Mouse (Mus musculus) midbrain, postnatal 0 days (tissue): ENCODE data around the gene Sfn. TPM values are rescaled to one million over a fixed set of nuclear protein-coding genes. Genes with fewer than 3 reads are reported as not detected.

Experiments used
- ATAC-seq: fragments of 200-750 bp; cut with Nextera tagmentation; 2 replicates; pipeline ENCODE4 v1.8.0; 2017; ENCODE audit warnings: moderate number of reproducible peaks, mild to moderate bottlenecking, moderate TSS enrichment, moderate library complexity; ENCODE audit not compliant: low FRiP score
- DNase-seq: peaks from one replicate; pipeline ENCODE4 v3.0.0-alpha.2; 2015; ENCODE audit warnings: low spot score
- H3K27ac ChIP-seq: fragments of 300-500 bp; sonication (generic); 2 replicates; pipeline ENCODE4 v1.5.1; 2014; ENCODE audit warnings: low read depth, mild to moderate bottlenecking, low read length, mixed read lengths
- H3K27me3 ChIP-seq: fragments of 300-500 bp; sonication (generic); 2 replicates; pipeline ENCODE4 v1.6.1; 2014; ENCODE audit warnings: low read length, control low read depth, mixed read lengths; ENCODE audit not compliant: insufficient read depth
- H3K36me3 ChIP-seq: fragments of 300-500 bp; sonication (generic); 2 replicates; pipeline ENCODE4 v1.6.1; 2014; ENCODE audit warnings: low read length, control low read depth, mixed read lengths; ENCODE audit not compliant: insufficient read depth
- H3K4me1 ChIP-seq: fragments of 300-500 bp; sonication (generic); 2 replicates; pipeline ENCODE4 v1.6.1; 2014; ENCODE audit warnings: mild to moderate bottlenecking, control low read depth, antibody characterized with exemption, low read length, mixed read lengths; ENCODE audit not compliant: insufficient read depth
- H3K4me2 ChIP-seq: fragments of 300-500 bp; sonication (generic); 2 replicates; pipeline ENCODE4 v1.6.1; 2014; ENCODE audit warnings: low read depth, mild to moderate bottlenecking, low read length, mixed read lengths; ENCODE audit not compliant: poor library complexity, severe bottlenecking
- H3K4me3 ChIP-seq: fragments of 300-500 bp; sonication (generic); 2 replicates; pipeline ENCODE4 v1.5.1; 2014; ENCODE audit warnings: low read depth, mild to moderate bottlenecking, low read length, moderate library complexity
- H3K9ac ChIP-seq: fragments of 300-500 bp; sonication (generic); replicated peaks from 2 replicates; pipeline ENCODE4 v1.6.1; 2014; ENCODE audit warnings: mild to moderate bottlenecking, low read length, moderate library complexity, mixed read lengths; ENCODE audit not compliant: poor library complexity, severe bottlenecking
- H3K9me3 ChIP-seq: fragments of 300-500 bp; sonication (generic); 2 replicates; pipeline ENCODE4 v1.6.1; 2016; ENCODE audit warnings: low read length, control low read depth
- CTCF ChIP-seq: IDR thresholded peaks from 2 replicates; pipeline ENCODE4 v1.5.1; 2016; ENCODE audit warnings: antibody characterized with exemption, mild to moderate bottlenecking
- WGBS: fragments of 180-500 bp; shearing (Covaris S2); extraction: QIAGEN DNeasy Blood & Tissue Kit; methylation state at CpG from one replicate; pipeline ENCODE4 v1.1.7; 2014; 5-methylcytosine and 5-hydroxymethylcytosine counted together
- microRNA-seq: library from miRNA; unstranded; fragments of <30 nt; microRNA quantifications from one replicate; pipeline ENCODE4, GENCODE M21; 2016; ENCODE audit warnings: borderline number of aligned reads
- polyA plus RNA-seq: library from polyadenylated mRNA; unstranded; fragments of >200 nt; fragmentation: Nextera tagmentation; extraction: Ambion mirVana; gene quantifications from 2 replicates; pipeline ENCODE4 v1.2.1, GENCODE M21; 2015
- total RNA-seq: library from RNA; depleted of rRNA; stranded (reverse); fragments of >200 nt; gene quantifications from 2 replicates; pipeline ENCODE4 v1.2.3, GENCODE M21; 2014; rRNA removed

Gene Sfn
- total and polyA plus RNA-seq, 2 experiments from 2014 or later: 0.86 to 2.0 TPM

- no peak overlapping the region for H3K27ac ChIP-seq
- no peak overlapping the region for H3K4me2 ChIP-seq
- 75% methylated on average over 4 of the region's 4 CpGs for WGBS
- H3K4me1 ChIP-seq: no peaks in the 10 kb centered on the region
- H3K27me3 ChIP-seq: no peaks in the 10 kb centered on the region
- TF ChIP-seq CTCF: no peak
- H3K4me3 ChIP-seq: no peak overlapping the region
- no peaks in the 10 kb centered on the region for H3K9me3 ChIP-seq
- no peaks in the 10 kb centered on the region for H3K36me3 ChIP-seq
- DNase-seq: no peak
- no peak for ATAC-seq
- no peak overlapping the region for H3K9ac ChIP-seq
These were observed 42.1 kb downstream of the Sfn start for GRCm38 (mm10) chr4:133559846-133560245.

- TF ChIP-seq CTCF: no peak
- 42% methylated on average over 10 of the region's 10 CpGs for WGBS
- no peak overlapping the region for H3K4me3 ChIP-seq
- no peaks in the 10 kb centered on the region for H3K27me3 ChIP-seq
- DNase-seq: no peak
- ATAC-seq: no peak
- no peaks in the 10 kb centered on the region for H3K36me3 ChIP-seq
- H3K9ac ChIP-seq: no peak overlapping the region
- H3K9me3 ChIP-seq: no peaks in the 10 kb centered on the region
- no peak overlapping the region for H3K4me2 ChIP-seq
- H3K27ac ChIP-seq: no peak overlapping the region
- H3K4me1 ChIP-seq: no peaks in the 10 kb centered on the region
These were observed 44.8 kb downstream of the Sfn start for GRCm38 (mm10) chr4:133557041-133557717.

GRCm38 (mm10) chr4:133553448-133554330 lies 48.3 kb downstream of the Sfn start:
- Histone ChIP-seq H3K9me3 (no peaks in the 10 kb centered on the region), H3K36me3 (no peaks in the 10 kb centered on the region), H3K27ac (no peak overlapping the region), H3K4me2 (no peak overlapping the region), H3K9ac (no peak overlapping the region), H3K4me1 (no peaks in the 10 kb centered on the region), H3K4me3 (no peak overlapping the region), H3K27me3 (no peaks in the 10 kb centered on the region)
- DNase-seq: no peak
- TF ChIP-seq CTCF: no peak
- WGBS: 81% methylated on average over 19 of the region's 19 CpGs
- ATAC-seq: no peak

GRCm38 (mm10) chr4:133552768-133553447 lies 49.1 kb downstream of the Sfn start, which contains the start of gene Nr0b2:
Gene Nr0b2, plus strand, starts transcription at chr4:133553376.
- Histone ChIP-seq H3K9ac (no peak within 1 kb of the TSS), H3K4me1 (no peaks in the 10 kb centered on the region), H3K27ac (no peak within 1 kb of the TSS), H3K4me2 (no peak within 1 kb of the TSS), H3K4me3 (no peak within 1 kb of the TSS), H3K36me3 (no peaks in the 10 kb centered on the region), H3K9me3 (no peaks in the 10 kb centered on the region), H3K27me3 (no peaks in the 10 kb centered on the region)
- 73% methylated on average over 10 of the region's 10 CpGs for WGBS
- no peak for TF ChIP-seq CTCF
- DNase-seq (no peak), ATAC-seq (no peak)

GRCm38 (mm10) chr4:133552029-133552428 lies 49.9 kb downstream of the Sfn start:
- 86% methylated on average over 1 of the region's 1 CpGs for WGBS
- no peak for ATAC-seq
- H3K4me3 ChIP-seq: no peak overlapping the region
- H3K9me3 ChIP-seq: no peaks in the 10 kb centered on the region
- H3K9ac ChIP-seq: no peak overlapping the region
- H3K36me3 ChIP-seq: no peaks in the 10 kb centered on the region
- H3K27me3 ChIP-seq: no peaks in the 10 kb centered on the region
- no peak overlapping the region for H3K4me2 ChIP-seq
- H3K4me1 ChIP-seq: no peaks in the 10 kb centered on the region
- no peak overlapping the region for H3K27ac ChIP-seq
- TF ChIP-seq CTCF: no peak
- DNase-seq: no peak

Small RNAs within 50 kb of the gene (microRNA-seq; reads per million reads assigned to microRNA genes)
- gene Gm23158: not detected

Other genes with a start within 250 kb of the Sfn start
- 43.0 and 54.8 TPM in 2 replicates for gene Wdtc1, start 248.7 kb downstream of the Sfn start, total RNA-seq
- 14.4 and 15.6 TPM in 2 replicates for gene Wdtc1, start 248.7 kb downstream of the Sfn start, polyA plus RNA-seq
- 29.5 and 34.9 TPM in 2 replicates for gene Slc9a1, start 232.5 kb downstream of the Sfn start, total RNA-seq
- 11.8 and 12.8 TPM in 2 replicates for gene Slc9a1, start 232.5 kb downstream of the Sfn start, polyA plus RNA-seq
- gene Tent5b, start 122.0 kb downstream of the Sfn start, total RNA-seq: 0.77 and 1.2 TPM in 2 replicates
- 0.27 and 0.49 TPM in 2 replicates for gene Tent5b, start 122.0 kb downstream of the Sfn start, polyA plus RNA-seq
- 45.2 and 52.2 TPM in 2 replicates for gene Trnp1, start 103.6 kb downstream of the Sfn start, total RNA-seq
- gene Trnp1, start 103.6 kb downstream of the Sfn start, polyA plus RNA-seq: 15.2 and 17.5 TPM in 2 replicates
- 0.47 and 2.0 TPM in 2 replicates for gene Kdf1, start 83.2 kb downstream of the Sfn start, total RNA-seq
- 0.77 and 1.2 TPM in 2 replicates for gene Kdf1, start 83.2 kb downstream of the Sfn start, polyA plus RNA-seq
- gene Nudc, start 56.2 kb downstream of the Sfn start, total RNA-seq: 94.8 and 109 TPM in 2 replicates
- gene Nudc, start 56.2 kb downstream of the Sfn start, polyA plus RNA-seq: 227 and 262 TPM in 2 replicates
- not detected in 2 replicates for gene Nr0b2, start 48.8 kb downstream of the Sfn start, total RNA-seq
- not detected in 2 replicates for gene Nr0b2, start 48.8 kb downstream of the Sfn start, polyA plus RNA-seq
- 8.7 and 10.3 TPM in 2 replicates for gene Gpatch3, start 27.4 kb downstream of the Sfn start, total RNA-seq
- 5.6 and 6.3 TPM in 2 replicates for gene Gpatch3, start 27.4 kb downstream of the Sfn start, polyA plus RNA-seq
- 22.7 and 23.6 TPM in 2 replicates for gene Gpn2, start 17.8 kb downstream of the Sfn start, total RNA-seq
- 16.2 and 16.7 TPM in 2 replicates for gene Gpn2, start 17.8 kb downstream of the Sfn start, polyA plus RNA-seq
- 19.2 and 26.7 TPM in 2 replicates for gene Zdhhc18, start 48.0 kb upstream of the Sfn start, total RNA-seq
- 5.9 and 7.3 TPM in 2 replicates for gene Zdhhc18, start 48.0 kb upstream of the Sfn start, polyA plus RNA-seq
- gene Pigv, start 70.5 kb upstream of the Sfn start, total RNA-seq: 8.9 and 15.9 TPM in 2 replicates
- gene Pigv, start 70.5 kb upstream of the Sfn start, polyA plus RNA-seq: 13.5 and 14.8 TPM in 2 replicates
- gene Arid1a, start 154.6 kb upstream of the Sfn start, total RNA-seq: 59.1 and 66.2 TPM in 2 replicates
- 16.7 and 19.5 TPM in 2 replicates for gene Arid1a, start 154.6 kb upstream of the Sfn start, polyA plus RNA-seq